Mouse (Mus musculus): ENCODE measurements at regions not wholly inside any gene's neighbourhood (a gene's known extent, or its start where the extent isn't known, plus 50 kb on each side); places are given as distances from the start of the nearest gene placed in this dataset. TPM values are rescaled to one million over a fixed set of nuclear protein-coding genes. Genes with fewer than 3 reads are reported as not detected.

- peak; percentile 28 for DNase-seq
- intact Hi-C loops (cut with DNase I): no loop called here
Observed at GRCm38 (mm10) chr3:35475326-35475725, 278.6 kb upstream of the Atp11b start.

GRCm38 (mm10) chr3:35480714-35481695 is 272.9 kb upstream of the Atp11b start:
- intact Hi-C loops (cut with DNase I): loop anchor here (5.0 to 10.0 kb wide), 4 partner anchors 91 to 1246 kb away; no protein-coding TSS in a partner anchor
- no peak for DNase-seq

- DNase-seq: peak; percentile 15
- intact Hi-C loops (cut with DNase I): loop anchor here (2.0 to 10.0 kb wide), 5 partner anchors 90 to 1247 kb away; no protein-coding TSS in a partner anchor
Observed at GRCm38 (mm10) chr3:35481841-35482240, 272.1 kb upstream of the Atp11b start.

GRCm38 (mm10) chr3:35482296-35482695 is 271.6 kb upstream of the Atp11b start:
- DNase-seq: peak; percentile 58
- intact Hi-C loops (cut with DNase I): loop anchor here (2.0 to 10.0 kb wide), 5 partner anchors 90 to 1247 kb away; no protein-coding TSS in a partner anchor

- intact Hi-C loops (cut with DNase I): loop anchor here (2.0 to 10.0 kb wide), 5 partner anchors 90 to 1248 kb away; no protein-coding TSS in a partner anchor
- no peak for DNase-seq
Observed at GRCm38 (mm10) chr3:35482759-35483158, 271.1 kb upstream of the Atp11b start.

- DNase-seq: no peak
- intact Hi-C loops (cut with DNase I): no loop called here
Observed at GRCm38 (mm10) chr3:35496027-35496824, 257.7 kb upstream of the Atp11b start.

- DNase-seq: no peak
- intact Hi-C loops (cut with DNase I): no loop called here
Observed at GRCm38 (mm10) chr3:35510314-35510713, 243.6 kb upstream of the Atp11b start.

- intact Hi-C loops (cut with DNase I): no loop called here
- DNase-seq: no peak
Observed at GRCm38 (mm10) chr3:35516517-35516916, 237.4 kb upstream of the Atp11b start.

- intact Hi-C loops (cut with DNase I): no loop called here
- DNase-seq: peak; percentile 33
Observed at GRCm38 (mm10) chr3:35520131-35520530, 233.8 kb upstream of the Atp11b start.

- no peak for DNase-seq
- intact Hi-C loops (cut with DNase I): no loop called here
Observed at GRCm38 (mm10) chr3:35547696-35548095, 206.2 kb upstream of the Atp11b start.

GRCm38 (mm10) chr3:35551791-35552190 is 202.1 kb upstream of the Atp11b start:
- intact Hi-C loops (cut with DNase I): no loop called here
- no peak for DNase-seq

- no peak for DNase-seq
- intact Hi-C loops (cut with DNase I): no loop called here
Observed at GRCm38 (mm10) chr3:35560425-35560824, 193.5 kb upstream of the Atp11b start.

GRCm38 (mm10) chr3:35574402-35574801 is 179.5 kb upstream of the Atp11b start:
- intact Hi-C loops (cut with DNase I): loop anchor here (5.0 kb wide), 2 partner anchors 92 to 927 kb away; no protein-coding TSS in a partner anchor

More at GRCm38 (mm10) chr3:35574402-35574801, 179.5 kb upstream of the Atp11b start:
- peak; percentile 44 for DNase-seq

Small RNA genes lying in the stretch of these regions (microRNA-seq; reads per million reads assigned to microRNA genes)
- not detected for gene Gm25442

Data from left cerebral cortex, postnatal 4 days (tissue).